Mouse (Mus musculus) testis, postnatal 14 days (tissue): Measurements from ENCODE around the gene Plekhg5.

Experiments
- DNase-seq: peaks from one replicate; pipeline ENCODE4 v3.0.0; 2021; ENCODE audit warnings: low spot score

The Plekhg5 gene

GRCm38 (mm10) chr4:152126026-152126920, 54.0 kb downstream of the Plekhg5 start:
- DNase-seq: no peak

- no peak for DNase-seq
Measured at GRCm38 (mm10) chr4:152127884-152128283, 55.6 kb downstream of the Plekhg5 start.

GRCm38 (mm10) chr4:152128784-152129183, 56.5 kb downstream of the Plekhg5 start:
- DNase-seq: no peak

GRCm38 (mm10) chr4:152129395-152129930, 57.2 kb downstream of the Plekhg5 start:
- no peak for DNase-seq

GRCm38 (mm10) chr4:152130771-152131653, 58.7 kb downstream of the Plekhg5 start:
- peak; percentile 75 for DNase-seq

GRCm38 (mm10) chr4:152131809-152132771, 59.8 kb downstream of the Plekhg5 start:
- no peak for DNase-seq

- no peak for DNase-seq
Measured at GRCm38 (mm10) chr4:152132772-152133169, 60.5 kb downstream of the Plekhg5 start.

- no peak for DNase-seq
Measured at GRCm38 (mm10) chr4:152133213-152133612, 60.9 kb downstream of the Plekhg5 start.

GRCm38 (mm10) chr4:152134507-152134906, 62.2 kb downstream of the Plekhg5 start:
- DNase-seq: no peak

GRCm38 (mm10) chr4:152135363-152135762, 63.1 kb downstream of the Plekhg5 start:
- no peak for DNase-seq

- no peak for DNase-seq
Measured at GRCm38 (mm10) chr4:152136112-152136875, 64.0 kb downstream of the Plekhg5 start.

GRCm38 (mm10) chr4:152136876-152137250, 64.6 kb downstream of the Plekhg5 start:
- no peak for DNase-seq

- peak; percentile 90 for DNase-seq
Measured at GRCm38 (mm10) chr4:152138497-152139260, 66.4 kb downstream of the Plekhg5 start.

GRCm38 (mm10) chr4:152140441-152140840, 68.1 kb downstream of the Plekhg5 start:
- no peak for DNase-seq

- DNase-seq: no peak
Measured at GRCm38 (mm10) chr4:152141521-152142135, 69.3 kb downstream of the Plekhg5 start.

GRCm38 (mm10) chr4:152143632-152144031, 71.3 kb downstream of the Plekhg5 start:
- DNase-seq: no peak

- DNase-seq: no peak
Measured at GRCm38 (mm10) chr4:152145473-152145872, 73.2 kb downstream of the Plekhg5 start.

GRCm38 (mm10) chr4:152146033-152146827, 73.9 kb downstream of the Plekhg5 start:
- no peak for DNase-seq
